Mouse (Mus musculus) adrenal gland, adult 2 months (tissue): ENCODE results near the gene Uchl4. TPM values are rescaled to one million over a fixed set of nuclear protein-coding genes. Genes with fewer than 3 reads are reported as not detected.
A peak's percentile ranks its signal among the peaks of the same experiment; 100 is the strongest.
"Not testable (repeated sequence)": the region's sequence is repeated elsewhere in the genome, so short reads cannot be mapped to it uniquely, and the experiment has no call there.

Experiments
- DNase-seq: peaks from one replicate; pipeline ENCODE4 v3.0.0; 2021
- long read RNA-seq: library from polyadenylated mRNA; stranded (forward); transcript quantifications from one replicate; pipeline ENCODE4 v2.0.0, GENCODE M21; 2021
- polyA plus RNA-seq: library from polyadenylated mRNA; depleted of rRNA; stranded (reverse); fragments of >200 nt; gene quantifications from 2 replicates; pipeline ENCODE4 v1.2.3, GENCODE M21; 2012; rRNA removed
- total RNA-seq, 2 experiments: library from RNA; stranded (reverse); gene quantifications; 2 replicates each; pipeline ENCODE4 v1.2.3; 2021

Gene Uchl4
- total RNA-seq = 1 to 10 TPM; 1.8 to 2.2 TPM
- polyA plus RNA-seq = not detected in 2 replicates
- long read RNA-seq, partial matches to known transcripts = 0 of 1 reads
- long read RNA-seq, other reads (novel, unspliced or antisense) = 0 of 1 reads

GRCm38 (mm10) chr9:64234768-64235435 lies at the start of gene Uchl4:
Gene Uchl4 (plus strand): TSS chr9:64235201.
- no peak for DNase-seq

DNA sequence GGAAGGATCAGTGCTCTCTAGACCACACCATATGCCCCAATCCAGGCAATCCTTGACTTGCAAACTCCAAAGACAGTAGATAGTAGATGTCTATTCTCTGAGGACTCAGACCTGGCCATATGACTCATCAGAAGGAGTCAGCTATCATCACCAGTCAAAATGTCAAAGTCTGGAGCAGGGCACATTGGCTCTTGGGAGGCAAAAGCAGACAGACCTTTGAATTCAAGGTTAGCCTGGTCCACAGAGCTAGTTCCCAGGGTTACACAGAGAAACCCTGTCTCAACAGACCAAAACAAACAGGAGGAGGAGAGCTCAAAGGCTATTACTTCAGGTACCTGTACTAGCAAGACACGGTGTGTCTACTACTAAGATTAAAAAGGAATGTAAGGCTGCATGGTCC lies 41.1 kb upstream of the Uchl4 start:
- peak; percentile 64 for DNase-seq

DNA sequence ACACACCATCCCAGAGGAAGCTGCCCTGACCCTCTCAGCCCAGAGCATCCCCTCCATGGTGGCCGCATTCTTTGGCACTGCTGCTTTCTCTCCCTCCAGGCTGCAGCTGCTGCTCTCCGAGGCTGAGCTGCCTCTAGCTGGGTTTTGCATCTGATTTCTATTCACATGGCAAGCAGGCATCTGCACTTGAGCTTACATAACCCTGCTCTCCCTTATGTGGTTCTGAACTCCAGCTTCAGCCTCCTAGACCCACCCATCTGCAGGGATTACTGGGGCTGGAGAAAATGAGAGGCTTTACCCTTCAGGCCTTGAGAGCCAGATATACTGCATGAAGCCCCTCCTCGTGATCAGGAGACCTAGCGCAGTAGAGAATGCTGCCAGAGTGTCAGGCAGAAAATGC lies 39.4 kb upstream of the Uchl4 start:
- no peak for DNase-seq

DNA sequence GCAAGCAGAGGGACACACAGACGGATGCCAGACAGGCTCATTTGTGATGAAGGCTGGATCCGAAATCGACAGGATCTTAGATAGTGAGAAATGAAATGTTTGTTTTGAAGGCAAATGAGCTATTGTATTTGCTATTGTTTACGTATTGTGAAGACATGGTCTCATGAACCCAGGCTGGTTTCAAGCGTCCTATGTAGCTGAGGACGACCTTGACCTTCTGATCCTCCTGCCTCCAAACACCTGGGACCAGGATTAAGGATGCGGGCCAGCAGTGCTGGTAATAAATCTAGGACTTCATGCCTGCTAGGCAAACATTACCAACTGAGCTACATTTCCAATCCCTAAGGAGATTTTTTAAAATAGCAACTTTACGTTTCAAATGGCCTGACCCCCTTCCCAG lies 37.5 kb upstream of the Uchl4 start:
- no peak for DNase-seq

GRCm38 (mm10) chr9:64198068-64198762 lies 36.8 kb upstream of the Uchl4 start:
- DNase-seq = no peak

GRCm38 (mm10) chr9:64198763-64199418 lies 36.1 kb upstream of the Uchl4 start:
- not testable (repeated sequence) for DNase-seq

- no peak for DNase-seq
Observed at GRCm38 (mm10) chr9:64199897-64200296, 35.1 kb upstream of the Uchl4 start.

DNA sequence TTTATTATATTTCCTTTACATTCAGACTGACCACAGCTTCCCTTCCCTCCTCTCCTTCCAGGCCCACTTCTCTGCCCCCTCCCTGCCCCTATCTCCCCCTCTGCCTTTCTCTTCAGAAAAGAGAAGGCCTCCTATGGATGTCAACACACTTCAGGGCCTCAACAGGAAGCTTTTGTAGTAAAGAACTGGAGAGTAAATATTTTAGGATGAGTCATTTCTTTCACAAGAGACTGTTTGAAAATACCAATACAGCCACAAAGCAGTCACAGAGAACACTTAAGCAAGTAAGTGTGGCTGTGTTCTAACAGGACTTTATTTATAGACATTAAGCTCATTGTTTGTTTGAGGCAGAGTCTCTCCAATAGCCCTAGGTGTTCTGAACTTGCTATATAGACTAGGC lies 32.7 kb upstream of the Uchl4 start:
- DNase-seq = no peak

- DNase-seq = no peak
Observed at GRCm38 (mm10) chr9:64202866-64203265, 32.1 kb upstream of the Uchl4 start.

- DNase-seq = no peak
Observed at GRCm38 (mm10) chr9:64207509-64208084, 27.4 kb upstream of the Uchl4 start.

DNA sequence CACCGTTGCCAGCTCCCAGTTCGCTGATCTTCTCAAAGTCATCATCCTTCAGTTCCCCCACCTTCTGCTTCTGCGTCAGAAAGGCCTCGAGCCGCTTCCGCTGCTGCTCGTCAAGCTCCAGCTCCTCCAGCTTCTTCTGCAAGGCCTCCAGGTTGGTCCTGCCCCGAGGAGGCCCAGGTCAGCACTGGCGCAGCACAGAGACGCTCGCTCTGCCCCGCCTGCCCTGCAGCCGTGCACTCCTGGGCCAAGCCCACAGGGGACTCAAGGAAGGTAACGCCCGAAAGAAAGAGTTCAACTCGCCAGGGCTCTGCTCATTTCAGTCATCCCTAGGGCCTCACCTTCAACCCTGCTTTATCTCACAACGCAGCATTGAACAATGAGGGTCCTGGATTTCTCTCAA lies 20.5 kb upstream of the Uchl4 start:
- DNase-seq = no peak

DNA sequence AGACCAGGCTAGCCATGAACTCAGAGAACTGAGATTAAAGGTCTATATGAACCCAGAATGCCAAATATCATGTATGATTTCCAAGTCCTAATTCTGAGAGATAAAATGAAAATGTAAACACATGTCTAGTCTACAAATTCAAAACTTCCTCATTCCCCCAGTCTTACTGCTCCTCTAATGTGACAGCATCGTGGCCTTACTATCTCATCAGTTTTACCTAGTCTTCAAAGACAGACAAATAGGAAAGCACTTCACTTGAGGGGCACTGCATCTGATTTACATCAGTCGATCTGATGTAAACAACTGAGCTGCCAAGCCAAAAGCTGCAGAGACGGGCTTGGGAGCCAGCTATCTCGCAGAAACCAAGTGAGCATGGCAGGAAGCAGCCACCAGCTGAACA lies 18.9 kb upstream of the Uchl4 start:
- no peak for DNase-seq

DNA sequence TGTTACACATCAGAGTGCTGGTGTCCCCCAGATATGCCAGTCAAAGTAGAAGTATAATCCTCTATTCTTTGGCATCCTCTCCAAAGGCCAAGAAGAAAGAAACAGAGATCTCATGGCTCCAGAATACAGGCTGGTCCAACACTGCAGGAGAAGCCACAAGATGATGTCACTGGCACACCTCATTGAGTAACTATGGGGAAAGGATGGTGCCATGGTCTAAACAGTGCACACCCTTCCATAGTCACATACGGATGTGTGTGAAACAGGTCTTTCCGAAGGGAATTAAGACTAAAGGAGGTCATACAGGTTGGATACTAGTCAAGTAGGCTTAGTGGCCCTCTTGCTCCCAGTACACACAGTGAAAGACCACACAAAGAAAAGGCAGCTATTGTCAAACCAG lies 18.4 kb upstream of the Uchl4 start:
- DNase-seq = no peak

GRCm38 (mm10) chr9:64217887-64218286 lies 17.1 kb upstream of the Uchl4 start:
- DNase-seq = no peak

DNA sequence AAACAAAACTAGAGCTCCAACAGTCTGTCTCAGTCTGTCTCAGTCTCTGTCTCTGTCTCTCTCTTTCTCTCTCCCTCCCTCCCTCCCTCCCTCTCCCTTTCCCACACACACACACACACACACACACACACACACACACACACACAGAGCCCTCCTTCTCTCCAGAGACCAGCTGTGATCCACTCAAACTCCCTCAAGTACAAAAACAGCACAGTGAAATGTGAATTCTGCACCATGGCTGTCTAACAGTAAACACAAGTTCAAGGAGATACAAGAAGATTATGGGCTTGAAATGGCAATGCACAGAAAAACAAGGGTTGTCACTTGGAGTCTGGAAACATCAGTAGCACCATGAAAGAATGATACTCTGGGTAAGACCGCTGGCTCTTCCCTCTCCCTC lies 15.7 kb upstream of the Uchl4 start:
- no peak for DNase-seq

GRCm38 (mm10) chr9:64219772-64220420 lies 15.1 kb upstream of the Uchl4 start:
- DNase-seq = no peak

DNA sequence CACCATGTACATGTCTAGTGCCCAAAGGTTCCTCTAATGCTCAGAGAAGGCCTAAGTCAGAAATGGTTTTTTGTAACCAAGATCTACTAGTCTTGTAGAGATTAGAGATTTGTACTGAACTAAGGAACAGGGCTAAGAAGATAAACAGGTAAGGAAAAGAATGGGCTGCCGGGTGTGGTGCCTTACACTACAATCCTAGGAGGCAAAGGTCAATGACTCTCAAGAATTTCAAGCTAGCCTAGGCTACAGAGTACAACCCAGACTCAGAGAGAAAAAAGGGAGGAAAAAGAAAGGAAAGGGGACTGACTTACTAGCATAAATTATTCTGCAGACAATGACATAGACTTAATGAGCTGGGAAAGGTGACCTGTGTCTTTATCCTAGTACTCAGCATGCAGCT lies 14.4 kb upstream of the Uchl4 start:
- no peak for DNase-seq

GRCm38 (mm10) chr9:64221480-64221879 lies 13.5 kb upstream of the Uchl4 start:
- DNase-seq = no peak

- DNase-seq = no peak
Observed at GRCm38 (mm10) chr9:64222098-64222497, 12.9 kb upstream of the Uchl4 start.

DNA sequence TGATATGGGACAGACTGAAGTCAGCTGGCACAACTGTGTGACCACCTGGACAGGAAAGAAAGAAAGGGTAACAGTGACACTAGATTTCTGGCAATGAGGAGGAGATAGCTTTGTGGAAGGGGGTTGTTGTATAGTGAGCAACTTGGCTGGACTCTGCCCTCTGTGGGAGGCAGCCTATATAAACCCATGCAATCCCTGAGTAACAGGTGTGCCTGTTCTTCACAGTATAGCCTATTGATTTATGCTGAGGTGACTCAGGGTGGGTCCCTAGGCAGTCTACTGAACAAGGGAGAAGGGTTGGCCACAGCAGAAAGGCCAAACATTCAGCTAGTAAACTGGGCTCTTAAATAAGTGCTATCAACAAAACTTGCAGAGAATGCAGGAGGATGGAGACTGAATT lies 9.2 kb upstream of the Uchl4 start:
- DNase-seq = no peak

- DNase-seq = no peak
Observed at GRCm38 (mm10) chr9:64227736-64228135, 7.3 kb upstream of the Uchl4 start.

DNA sequence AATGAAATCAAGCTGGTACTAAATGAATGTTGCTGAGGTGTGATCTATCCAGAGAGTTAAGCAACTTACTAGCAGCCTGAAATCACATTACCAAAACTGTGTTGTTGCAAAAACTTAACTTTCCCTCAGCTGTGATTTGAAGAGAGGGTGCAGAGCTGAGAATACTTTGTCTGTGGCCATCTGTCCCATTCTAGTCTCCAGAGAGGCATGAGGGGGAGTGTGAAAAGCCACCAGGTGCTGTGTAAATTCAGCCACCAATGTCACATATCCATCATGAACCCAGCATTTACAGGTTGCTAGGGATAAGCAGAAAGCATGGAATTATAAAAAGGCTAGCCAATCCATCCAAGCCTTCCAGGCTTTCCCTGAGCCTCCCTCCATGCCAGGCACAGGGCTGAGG lies 6.0 kb upstream of the Uchl4 start:
- no peak for DNase-seq
